Mouse (Mus musculus) testis, adult 2 months (tissue): ENCODE measurements around the gene Rxfp1. TPM values are rescaled to one million over a fixed set of nuclear protein-coding genes. Genes with fewer than 3 reads are reported as not detected.

Experiments used
- H3K27ac ChIP-seq: fragments of 200-500 bp; 2 replicates; pipeline ENCODE4 v1.5.1; 2012; ENCODE audit warnings: low read depth, low read length; ENCODE audit not compliant: control insufficient read depth, insufficient read depth
- H3K27me3 ChIP-seq: fragments of 200-500 bp; 2 replicates; pipeline ENCODE4 v1.6.1; 2012; ENCODE audit warnings: mild to moderate bottlenecking, low read length, moderate library complexity; ENCODE audit not compliant: control insufficient read depth, insufficient read depth
- H3K36me3 ChIP-seq: fragments of 200-500 bp; 2 replicates; pipeline ENCODE4 v1.6.1; 2012; ENCODE audit warnings: mild to moderate bottlenecking, low read length; ENCODE audit not compliant: control insufficient read depth, insufficient read depth
- H3K4me1 ChIP-seq: fragments of 200-500 bp; 2 replicates; pipeline ENCODE4 v1.6.1; 2012; ENCODE audit warnings: low read length; ENCODE audit not compliant: control insufficient read depth, insufficient read depth
- H3K4me3 ChIP-seq: fragments of 200-500 bp; 2 replicates; pipeline ENCODE4 v1.5.1; 2012; ENCODE audit warnings: low read depth, mild to moderate bottlenecking, low read length, moderate library complexity, mixed read lengths; ENCODE audit not compliant: control insufficient read depth
- CTCF ChIP-seq: fragments of 200-500 bp; IDR thresholded peaks from 2 replicates; pipeline ENCODE4 v1.5.1; 2012; ENCODE audit warnings: low read depth, mild to moderate bottlenecking, inconsistent platforms, low read length, moderate library complexity; ENCODE audit not compliant: control insufficient read depth, insufficient read depth, insufficient replicate concordance
- POLR2A ChIP-seq: fragments of 200-500 bp; IDR thresholded peaks from 2 replicates; pipeline ENCODE4 v1.6.1; 2012; ENCODE audit warnings: low read depth, mild to moderate bottlenecking, inconsistent platforms, low read length, moderate library complexity; ENCODE audit not compliant: control insufficient read depth
- polyA plus RNA-seq: library from polyadenylated mRNA; depleted of rRNA; stranded (reverse); fragments of >200 nt; gene quantifications from 2 replicates; pipeline ENCODE4 v1.2.3, GENCODE M21; 2012

The Rxfp1 gene
- polyA plus RNA-seq, 1 experiment, result 0.06 TPM

GRCm38 (mm10) chr3:79664787-79665408 is 72.8 kb downstream of the Rxfp1 start:
- Histone ChIP-seq H3K4me1 (no peaks in the 10 kb centered on the region), H3K27ac (no peak overlapping the region), H3K4me3 (no peak overlapping the region), H3K36me3 (no peaks in the 10 kb centered on the region), H3K27me3 (no peaks in the 10 kb centered on the region)
- TF ChIP-seq POLR2A (no peak), CTCF (peak; percentile 22; the same call in 1 of the 2 replicates)

DNA sequence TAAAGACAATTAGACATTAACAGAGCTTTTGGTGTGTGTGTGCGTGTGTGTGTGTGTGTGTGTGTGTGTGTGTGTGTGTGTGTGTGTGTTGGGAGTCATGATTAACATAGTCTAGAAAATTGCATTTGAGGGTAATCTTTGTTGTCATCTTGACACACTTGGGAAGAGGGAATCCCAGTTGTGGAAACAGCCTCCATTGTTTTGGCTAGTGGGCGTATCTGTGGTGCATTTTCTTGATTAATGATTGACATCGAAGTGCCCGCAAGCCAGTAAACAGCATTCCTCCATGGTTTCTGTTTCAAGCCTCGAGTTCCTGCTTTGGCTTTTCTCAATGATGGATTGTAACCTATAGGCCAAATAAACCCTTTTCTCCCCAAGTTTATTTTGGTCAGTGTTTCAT is 81.0 kb downstream of the Rxfp1 start:
- Histone ChIP-seq H3K36me3 (no peaks in the 10 kb centered on the region), H3K4me1 (no peaks in the 10 kb centered on the region), H3K27ac (no peak overlapping the region), H3K4me3 (no peak overlapping the region), H3K27me3 (no peaks in the 10 kb centered on the region)
- TF ChIP-seq POLR2A (no peak), CTCF (no peak)

DNA sequence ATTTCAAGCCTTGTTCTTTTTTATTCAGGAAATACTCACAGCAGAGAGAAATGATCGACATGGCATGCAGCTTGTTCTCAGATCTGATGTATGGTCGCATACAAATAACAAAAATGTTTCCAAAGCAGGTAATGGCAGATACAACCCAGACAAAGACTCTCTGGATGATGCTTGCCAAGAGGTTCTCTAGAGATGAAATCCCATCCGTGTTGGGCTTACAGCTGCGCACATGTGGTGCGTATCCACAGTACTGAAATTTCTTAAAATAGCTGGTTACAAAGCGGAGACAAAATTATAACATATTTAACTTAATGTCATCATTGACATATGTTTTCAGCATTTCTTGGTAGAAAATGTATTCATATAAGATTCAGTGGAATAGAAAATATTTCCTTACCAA is 85.6 kb downstream of the Rxfp1 start:
- H3K36me3 ChIP-seq, result no peaks in the 10 kb centered on the region
- H3K4me1 ChIP-seq, result no peaks in the 10 kb centered on the region
- H3K27ac ChIP-seq, result no peak overlapping the region
- H3K27me3 ChIP-seq, result no peaks in the 10 kb centered on the region
- TF ChIP-seq POLR2A (no peak), CTCF (no peak)
- H3K4me3 ChIP-seq, result no peak overlapping the region

GRCm38 (mm10) chr3:79629416-79629730 is 108.3 kb downstream of the Rxfp1 start, which contains the start of gene Etfdh:
TSS of gene Etfdh (minus strand) at chr3:79629500.
- TF ChIP-seq CTCF (no peak), POLR2A (no peak)
- H3K27ac ChIP-seq, result peak within 1 kb of the TSS; percentile 94
- H3K36me3 ChIP-seq, result no peaks in the 10 kb centered on the region
- peaks cover 3% of the 10 kb centered on the region for H3K4me1 ChIP-seq
- H3K27me3 ChIP-seq, result no peaks in the 10 kb centered on the region
- peak within 1 kb of the TSS; percentile 92 for H3K4me3 ChIP-seq

GRCm38 (mm10) chr3:79628561-79629415 is 108.9 kb downstream of the Rxfp1 start, which contains the start of gene 4930579G24Rik:
TSS of gene 4930579G24Rik (plus strand) at chr3:79629079.
- Histone ChIP-seq H3K27ac (peak within 1 kb of the TSS; percentile 94), H3K4me3 (peak within 1 kb of the TSS; percentile 92), H3K27me3 (no peaks in the 10 kb centered on the region), H3K36me3 (no peaks in the 10 kb centered on the region), H3K4me1 (peaks cover 3% of the 10 kb centered on the region)
- TF ChIP-seq POLR2A (peak; percentile 94), CTCF (no peak)

DNA sequence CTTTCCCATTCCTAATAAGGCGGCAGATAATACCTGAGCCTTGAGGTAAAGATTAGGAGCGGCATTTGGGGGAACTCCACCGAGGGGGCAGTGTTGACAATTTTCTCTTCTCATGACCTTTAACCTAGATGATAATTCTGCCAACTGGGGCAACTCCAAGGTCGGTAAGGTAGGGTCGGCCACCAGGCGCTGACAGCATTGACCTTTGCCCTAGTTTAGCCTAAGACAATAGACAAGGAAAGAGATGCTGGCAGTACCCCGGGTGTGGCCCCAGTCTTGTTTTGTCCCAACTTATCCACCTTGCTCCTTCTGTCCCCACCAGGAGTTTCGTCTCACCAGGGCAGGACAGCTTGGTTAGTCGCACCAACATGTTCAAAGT is 109.5 kb downstream of the Rxfp1 start:
- H3K4me1 ChIP-seq, result peaks cover 3% of the 10 kb centered on the region
- no peaks in the 10 kb centered on the region for H3K27me3 ChIP-seq
- peak overlapping the region; percentile 92 for H3K4me3 ChIP-seq
- peak overlapping the region; percentile 86 for H3K27ac ChIP-seq
- no peak for TF ChIP-seq CTCF
- no peaks in the 10 kb centered on the region for H3K36me3 ChIP-seq

DNA sequence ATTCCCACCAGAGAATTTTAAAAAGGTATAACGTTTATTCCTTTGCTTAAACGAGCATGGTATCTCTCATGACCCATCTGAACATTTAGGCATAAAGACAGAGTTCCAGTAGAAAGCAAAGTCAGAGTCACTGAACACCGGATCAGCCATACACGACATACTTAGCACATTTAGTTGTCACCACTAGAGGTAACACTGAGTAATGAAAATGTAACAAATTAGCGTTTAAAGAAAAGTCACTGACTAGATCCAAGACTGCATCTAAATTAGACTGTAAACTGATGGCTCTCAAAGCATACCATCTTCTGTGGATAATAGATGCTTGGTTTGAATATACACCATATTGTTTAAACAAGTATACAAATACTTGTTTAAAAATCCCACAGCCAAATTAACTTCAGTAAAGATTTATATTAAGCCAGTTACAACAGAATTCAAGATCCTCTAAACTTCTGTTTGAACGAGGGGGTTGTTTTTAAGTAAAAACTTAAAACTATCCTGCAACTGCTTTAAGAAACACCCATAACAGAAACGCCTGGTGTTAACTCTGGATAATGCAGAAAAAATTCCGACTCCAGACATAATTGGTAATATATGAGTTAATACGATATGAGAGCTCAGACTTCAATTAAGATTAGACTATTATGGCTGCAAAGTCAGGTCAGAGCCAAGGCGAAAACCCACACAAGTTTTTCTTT is 110.0 kb downstream of the Rxfp1 start:
- H3K36me3 ChIP-seq, result no peaks in the 10 kb centered on the region
- H3K27ac ChIP-seq, result peak overlapping the region; percentile 86; the same call in 1 of the 2 replicates
- TF ChIP-seq CTCF, result no peak
- TF ChIP-seq POLR2A, result no peak
- peak overlapping the region; percentile 92 for H3K4me3 ChIP-seq
- peaks cover 3% of the 10 kb centered on the region for H3K4me1 ChIP-seq
- H3K27me3 ChIP-seq, result no peaks in the 10 kb centered on the region
